Mouse (Mus musculus) neural tube, embryonic 13.5 days (tissue): Measurements from ENCODE around the gene Dtymk. TPM values are rescaled to one million over a fixed set of nuclear protein-coding genes. Genes with fewer than 3 reads are reported as not detected.

Source experiments
- polyA plus RNA-seq: library from polyadenylated mRNA; unstranded; fragments of >200 nt; fragmentation: Nextera tagmentation; extraction: Ambion mirVana; gene quantifications from 2 replicates; pipeline ENCODE4 v1.2.1, GENCODE M21; 2015

Dtymk gene
- polyA plus RNA-seq, 1 experiment from 2014 or later: 155 TPM

Other genes starting within 250 kb of the Dtymk start
- 305 and 310 TPM in 2 replicates for gene Stk25, start 143.3 kb downstream of the Dtymk start, polyA plus RNA-seq
- 58.2 and 62.0 TPM in 2 replicates for gene Bok, start 116.3 kb downstream of the Dtymk start, polyA plus RNA-seq
- 102 and 104 TPM in 2 replicates for gene Atg4b, start 50.4 kb downstream of the Dtymk start, polyA plus RNA-seq
- gene Thap4, start 47.1 kb downstream of the Dtymk start, polyA plus RNA-seq: 38.2 and 40.7 TPM in 2 replicates
- 9.0 and 9.7 TPM in 2 replicates for gene Ing5, start 2.0 kb upstream of the Dtymk start, polyA plus RNA-seq
- 18.4 and 18.9 TPM in 2 replicates for gene D2hgdh, start 23.0 kb upstream of the Dtymk start, polyA plus RNA-seq
- not detected in 2 replicates for gene Gal3st2, start 59.4 kb upstream of the Dtymk start, polyA plus RNA-seq
- gene Gal3st2b, start 116.4 kb upstream of the Dtymk start, polyA plus RNA-seq: not detected in 2 replicates
- not detected in 2 replicates for gene Gal3st2c, start 188.6 kb upstream of the Dtymk start, polyA plus RNA-seq
- not detected in 2 replicates for gene Neu4, start 218.5 kb upstream of the Dtymk start, polyA plus RNA-seq